Mouse (Mus musculus): ENCODE data around the gene Fam221b.

Fam221b gene

DNA sequence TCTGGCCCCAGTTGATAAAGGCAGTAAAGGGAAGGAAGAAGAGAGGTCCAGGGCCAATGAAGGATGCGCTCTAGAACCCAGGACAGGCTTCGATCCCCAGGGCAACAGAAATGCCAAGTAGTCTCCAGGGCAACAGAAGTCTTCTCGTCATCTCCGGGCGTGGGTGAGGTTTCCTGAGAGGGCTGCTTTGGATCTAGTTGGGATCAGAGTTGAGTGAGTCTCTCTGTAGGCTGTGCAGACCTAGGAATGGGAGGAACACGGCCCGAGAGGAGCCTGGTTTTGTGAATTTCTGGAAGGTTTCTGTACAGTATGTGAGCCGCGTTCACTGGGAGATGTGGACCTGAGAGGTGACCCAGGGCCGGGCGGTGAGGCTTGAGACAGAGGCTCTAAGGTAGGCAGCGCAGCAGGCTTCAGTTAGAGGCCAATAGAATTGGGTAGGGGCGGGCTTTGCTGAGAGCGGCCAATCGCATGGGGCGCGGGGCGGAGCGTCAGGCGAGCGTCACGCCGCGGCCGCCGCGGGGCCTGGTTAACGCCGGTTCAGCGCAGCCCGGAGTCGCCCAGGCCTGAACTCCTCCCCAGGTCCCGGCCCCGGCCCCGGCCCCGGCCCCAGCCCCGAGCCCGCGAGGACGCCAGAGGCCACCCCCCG is at the start of gene Fam221b, which contains the start of gene Tmem8b:
Fam221b (minus strand) TSS at position 364 of the 646 bp plus-strand sequence.
Tmem8b (plus strand) TSS at position 190 of the 646 bp plus-strand sequence.
- peak; percentile 88 for DNase-seq (ENCODE audit: low read depth, low spot score)

DNA sequence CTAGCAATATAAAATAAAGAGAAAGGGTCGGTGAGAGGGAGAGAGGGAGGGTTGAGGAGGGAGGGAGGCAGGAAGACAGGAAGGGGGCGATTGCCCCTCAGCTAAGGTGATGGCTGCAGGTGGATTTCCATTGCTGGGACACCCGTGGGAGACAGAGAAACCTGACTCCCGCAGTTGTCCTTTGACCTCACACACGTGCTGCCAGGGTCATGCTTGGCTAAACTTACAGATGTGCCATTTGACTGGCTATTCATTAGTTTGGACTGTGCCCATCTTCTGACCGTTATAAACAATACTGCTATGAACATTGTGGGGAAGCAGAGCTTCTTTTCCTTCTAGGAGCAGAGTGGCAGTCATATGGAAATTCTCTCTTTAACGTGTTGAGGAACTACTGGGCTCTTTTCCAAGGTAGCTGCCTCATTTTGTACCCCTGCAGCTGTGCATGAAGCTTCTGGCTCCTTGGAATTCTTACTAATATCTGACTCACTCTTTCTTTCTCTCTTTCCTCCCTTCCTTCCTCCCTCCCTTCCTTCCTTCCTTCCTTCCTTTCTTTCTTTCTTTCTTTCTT is 44.8 kb upstream of the Fam221b start:
- no peak for DNase-seq (ENCODE audit: low read depth, low spot score)

DNA sequence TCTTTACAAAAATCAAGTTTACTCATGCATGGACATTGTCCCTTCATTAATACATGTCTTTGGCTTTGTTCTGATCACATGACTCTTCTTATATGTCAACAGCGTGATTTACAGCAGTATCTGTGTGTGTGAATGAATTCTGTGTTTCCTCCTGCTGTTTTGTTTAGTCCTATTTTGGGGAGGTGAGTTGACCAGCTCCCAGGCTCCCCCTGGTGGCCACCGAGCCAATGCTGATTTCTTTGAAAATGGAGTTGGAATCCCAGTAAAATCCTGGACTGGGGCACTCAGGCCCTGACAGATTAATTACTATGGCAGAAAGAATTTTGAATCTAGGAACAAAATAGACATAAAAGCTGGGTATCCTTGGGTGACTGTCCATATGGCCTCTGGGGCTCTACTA is 42.9 kb upstream of the Fam221b start:
- DNase-seq (ENCODE audit: low read depth, low spot score) = peak; percentile 64

DNA sequence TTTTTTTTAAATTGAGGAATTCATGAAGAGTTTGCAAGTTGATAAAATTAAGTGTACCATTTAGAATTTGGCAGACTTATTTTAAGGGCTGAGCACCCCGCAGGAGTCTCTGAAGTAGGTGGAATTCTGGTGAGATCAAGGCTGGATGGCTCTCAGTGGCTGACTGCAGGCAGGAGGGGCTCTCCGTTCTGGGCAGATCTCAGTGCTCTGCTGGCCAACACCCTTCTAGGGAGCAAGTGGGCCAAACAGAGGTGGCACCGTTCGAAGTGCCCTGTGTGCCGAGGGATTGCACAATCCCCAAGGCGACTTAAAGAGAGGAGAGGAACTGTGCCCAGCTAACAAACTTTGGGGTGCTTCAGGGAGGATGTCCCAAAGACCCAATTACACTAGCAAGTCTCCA is 40.9 kb upstream of the Fam221b start, which contains the start of gene Olfr71:
Olfr71 (minus strand) TSS at position 387 of the 400 bp plus-strand sequence.
- DNase-seq (ENCODE audit: low read depth, low spot score) = no peak

DNA sequence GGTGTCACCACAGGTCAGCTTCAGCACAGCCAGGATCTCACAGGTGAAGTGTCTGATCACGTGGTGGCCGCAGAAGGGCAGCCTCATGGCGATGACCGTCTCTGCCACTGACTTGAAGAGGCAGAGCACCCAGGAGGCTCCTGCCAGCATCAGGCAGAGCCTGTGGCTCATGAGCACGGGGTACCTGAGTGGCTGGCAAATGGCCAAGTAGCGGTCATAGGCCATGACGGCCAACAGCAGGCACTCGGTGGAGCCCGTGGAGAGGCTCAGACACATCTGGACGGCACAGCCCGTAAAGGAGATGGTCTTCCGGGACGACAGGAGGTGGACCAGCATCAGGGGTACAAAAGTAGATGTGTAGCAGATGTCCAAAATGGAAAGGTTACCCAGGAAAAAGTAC is 37.0 kb upstream of the Fam221b start:
- no peak for DNase-seq (ENCODE audit: low read depth, low spot score)

DNA sequence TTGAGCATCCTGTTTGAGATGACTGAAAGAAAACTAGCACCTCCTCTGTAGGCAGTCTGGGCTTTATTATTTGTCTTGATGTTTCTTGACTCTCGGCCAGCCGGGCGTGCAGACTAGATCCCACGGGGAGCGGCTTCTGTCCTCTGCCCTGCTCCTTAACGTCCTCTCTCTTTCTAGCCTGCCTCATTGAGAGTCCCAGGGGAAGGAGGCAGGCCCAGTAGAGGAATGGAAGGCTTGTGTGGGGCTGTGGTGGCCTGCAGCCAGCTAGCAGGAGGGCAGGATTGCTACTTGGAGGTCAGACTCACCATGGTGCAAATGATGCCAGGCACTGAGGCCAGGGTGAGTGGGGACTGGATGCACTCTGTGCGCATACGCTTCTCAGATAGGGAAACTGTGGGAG is 34.9 kb upstream of the Fam221b start:
- DNase-seq (ENCODE audit: low read depth, low spot score) = no peak

DNA sequence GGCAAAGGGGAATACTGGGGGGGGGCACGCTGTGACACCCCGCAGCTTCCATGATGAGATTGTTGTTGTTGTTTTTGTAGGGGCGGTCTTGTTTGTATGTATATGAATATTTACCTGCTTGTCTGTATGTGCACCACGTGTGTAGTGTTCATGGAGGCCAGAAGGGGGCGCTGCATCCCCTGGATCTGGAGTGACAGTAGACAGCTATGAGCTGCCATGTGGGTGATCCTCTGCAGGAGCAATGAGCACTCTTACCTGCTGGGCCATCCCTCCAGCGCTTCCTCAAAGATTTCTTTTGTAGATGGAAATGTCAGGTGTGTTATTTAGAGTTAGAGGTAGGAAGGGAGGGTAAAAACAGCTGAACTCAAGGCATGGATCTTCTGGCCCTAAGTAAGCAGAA is 34.5 kb upstream of the Fam221b start:
- DNase-seq (ENCODE audit: low read depth, low spot score) = no peak

DNA sequence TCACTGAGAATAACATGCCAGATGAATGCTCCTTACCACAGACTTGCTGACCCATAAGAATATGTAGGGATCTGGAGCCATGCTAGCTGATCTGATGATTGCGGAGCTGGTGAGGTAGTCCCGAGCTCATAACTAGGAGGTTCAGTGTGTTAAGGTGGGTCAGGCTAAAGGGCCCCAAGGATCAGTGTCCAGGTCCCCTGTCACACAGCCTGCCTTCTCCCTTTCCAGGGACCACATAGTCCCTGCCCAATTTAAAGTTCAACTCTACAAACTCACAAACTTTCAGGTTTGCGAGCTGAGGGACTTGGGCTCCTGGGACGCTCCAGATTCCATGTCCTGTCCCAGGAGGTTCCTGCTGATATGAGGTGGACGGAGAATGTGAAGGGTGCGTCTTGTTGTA is 31.8 kb upstream of the Fam221b start, which contains the start of gene Olfr70:
Olfr70 (minus strand) TSS at position 101 of the 400 bp plus-strand sequence.
- no peak for DNase-seq (ENCODE audit: low read depth, low spot score)

DNA sequence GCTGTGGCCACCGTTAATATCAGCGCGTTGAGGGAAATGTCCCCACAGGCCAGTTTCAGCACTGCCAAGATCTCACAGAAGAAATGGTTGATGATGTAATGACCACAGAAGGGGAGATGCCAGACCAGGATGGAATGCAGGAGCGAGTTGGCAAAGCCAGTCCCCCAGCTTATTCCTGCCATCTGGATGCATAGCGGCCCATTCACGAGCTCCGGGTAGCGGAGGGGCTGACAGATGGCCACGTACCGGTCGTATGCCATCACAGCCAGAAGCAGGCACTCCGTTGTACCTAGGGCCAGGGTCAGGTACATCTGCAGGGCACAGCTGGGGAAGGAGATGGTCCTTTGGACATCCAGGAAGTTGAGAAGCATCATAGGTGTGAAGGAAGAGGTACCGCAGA is 27.6 kb upstream of the Fam221b start:
- DNase-seq (ENCODE audit: low read depth, low spot score) = no peak

DNA sequence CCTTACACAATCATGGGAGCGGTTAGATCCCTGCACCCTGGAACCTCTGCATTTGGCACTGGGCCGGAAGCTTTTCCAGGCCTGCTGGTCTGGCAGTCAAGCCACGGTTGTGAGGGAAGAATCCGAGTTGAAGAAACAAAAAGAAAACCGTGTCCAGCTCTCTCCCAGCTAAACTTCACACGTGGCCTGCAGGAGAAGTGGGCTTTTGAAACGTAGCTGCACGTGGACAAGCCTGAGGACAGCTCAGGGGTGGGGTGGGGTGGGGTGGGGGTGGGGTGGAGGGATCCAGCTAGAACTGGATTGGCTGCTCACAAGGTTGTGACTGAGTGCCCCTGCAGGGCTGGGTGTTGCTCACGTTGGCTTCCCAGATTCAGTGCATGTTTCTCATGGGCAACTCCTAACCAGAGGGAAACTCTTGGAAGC is 26.3 kb upstream of the Fam221b start:
- no peak for DNase-seq (ENCODE audit: low read depth, low spot score)

DNA sequence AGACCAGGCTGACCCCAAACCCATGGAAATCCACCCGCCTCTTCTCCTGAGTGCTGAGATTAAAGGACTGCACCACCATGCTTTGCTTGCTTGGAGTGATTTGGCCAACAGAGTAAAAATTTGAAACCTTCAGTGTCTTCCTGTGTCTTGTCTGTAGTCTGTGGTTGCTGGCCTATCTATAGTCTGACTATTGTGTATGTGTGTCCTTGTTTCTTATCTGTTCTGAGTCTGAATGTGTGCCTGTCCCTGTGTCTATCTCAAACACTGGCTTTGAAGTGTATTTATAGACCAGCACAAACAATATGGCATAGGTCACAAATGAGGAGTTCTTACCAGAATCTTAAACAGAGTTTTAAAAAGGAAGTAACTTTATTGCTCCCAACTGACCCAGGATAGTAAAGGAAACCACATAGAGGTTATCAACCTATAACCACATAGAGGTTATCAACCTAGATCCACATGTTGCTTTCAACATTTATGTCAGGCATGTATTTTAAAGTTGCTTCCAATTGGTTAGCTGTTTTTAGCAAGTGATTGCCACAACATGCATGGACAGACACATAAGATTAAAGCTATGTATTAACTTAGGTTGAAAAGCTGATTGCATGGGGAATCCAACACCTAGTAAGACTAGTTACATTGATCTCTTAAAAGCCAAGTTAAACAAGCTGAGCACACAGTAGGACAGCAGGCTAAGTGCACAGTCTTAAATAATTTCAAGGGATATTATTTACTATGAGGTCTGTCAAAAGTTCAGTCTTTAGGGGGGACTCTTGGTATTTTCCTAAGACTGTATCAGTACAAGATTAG is 25.7 kb upstream of the Fam221b start:
- DNase-seq (ENCODE audit: low read depth, low spot score) = no peak

DNA sequence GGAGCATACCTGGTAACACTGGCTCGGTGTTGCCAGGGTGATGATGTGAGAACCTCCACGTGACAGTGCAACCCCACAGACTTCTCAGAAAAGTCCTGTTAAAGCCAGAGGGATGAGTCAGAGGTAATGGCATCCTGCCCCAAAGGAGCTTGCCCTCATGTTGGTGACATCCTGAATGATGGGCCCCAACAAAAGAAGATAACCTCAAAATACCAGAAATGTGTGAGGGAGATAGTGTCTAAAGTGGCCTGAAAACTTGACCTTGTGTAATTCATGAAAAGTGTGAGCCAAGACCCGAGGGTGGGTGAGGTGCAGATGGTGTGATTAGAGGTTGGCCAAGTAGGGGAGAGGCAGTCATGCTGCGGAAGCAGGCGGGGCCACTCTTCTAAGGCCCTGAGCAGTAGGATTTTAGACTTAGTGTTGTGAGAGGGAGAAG is 24.9 kb upstream of the Fam221b start:
- DNase-seq (ENCODE audit: low read depth, low spot score) = no peak

DNA sequence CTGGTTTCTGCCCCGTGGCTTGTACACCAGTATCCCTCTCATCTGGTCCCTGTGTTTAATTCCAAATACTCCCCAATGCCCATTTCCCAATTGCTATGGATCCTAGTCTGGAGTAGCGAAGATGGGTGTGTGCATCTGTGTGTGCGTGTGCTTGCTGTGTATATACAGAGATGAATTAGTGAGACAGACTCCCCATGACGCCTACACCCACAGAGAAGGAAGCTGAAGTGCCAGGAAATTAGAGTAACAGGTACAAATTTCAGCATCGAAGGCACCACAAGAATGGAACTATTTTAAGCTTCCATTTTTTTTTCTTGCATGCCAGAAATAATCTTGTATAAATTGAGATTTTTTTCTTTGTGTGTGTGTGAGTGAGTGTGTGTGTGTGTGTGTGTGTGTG is 22.1 kb upstream of the Fam221b start:
- DNase-seq (ENCODE audit: low read depth, low spot score) = no peak

DNA sequence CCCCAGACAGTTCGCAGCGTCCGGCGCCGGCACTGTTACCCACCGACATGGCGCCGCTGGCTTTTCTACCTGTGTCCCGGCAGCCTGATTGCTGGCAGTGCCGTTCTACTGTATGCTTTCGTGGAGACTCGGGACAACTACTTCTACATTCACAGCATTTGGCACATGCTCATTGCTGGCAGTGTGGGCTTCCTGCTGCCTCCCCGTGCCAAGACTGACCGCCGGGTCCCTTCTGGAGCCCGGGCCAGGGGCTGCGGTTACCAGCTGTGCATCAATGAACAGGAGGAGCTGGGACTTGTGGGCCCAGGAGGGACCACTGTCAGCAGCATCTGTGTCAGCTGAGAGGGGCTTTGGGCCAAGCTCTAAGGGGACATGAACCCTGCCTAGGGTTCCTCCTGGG is 21.1 kb upstream of the Fam221b start:
- no peak for DNase-seq (ENCODE audit: low read depth, low spot score)

DNA sequence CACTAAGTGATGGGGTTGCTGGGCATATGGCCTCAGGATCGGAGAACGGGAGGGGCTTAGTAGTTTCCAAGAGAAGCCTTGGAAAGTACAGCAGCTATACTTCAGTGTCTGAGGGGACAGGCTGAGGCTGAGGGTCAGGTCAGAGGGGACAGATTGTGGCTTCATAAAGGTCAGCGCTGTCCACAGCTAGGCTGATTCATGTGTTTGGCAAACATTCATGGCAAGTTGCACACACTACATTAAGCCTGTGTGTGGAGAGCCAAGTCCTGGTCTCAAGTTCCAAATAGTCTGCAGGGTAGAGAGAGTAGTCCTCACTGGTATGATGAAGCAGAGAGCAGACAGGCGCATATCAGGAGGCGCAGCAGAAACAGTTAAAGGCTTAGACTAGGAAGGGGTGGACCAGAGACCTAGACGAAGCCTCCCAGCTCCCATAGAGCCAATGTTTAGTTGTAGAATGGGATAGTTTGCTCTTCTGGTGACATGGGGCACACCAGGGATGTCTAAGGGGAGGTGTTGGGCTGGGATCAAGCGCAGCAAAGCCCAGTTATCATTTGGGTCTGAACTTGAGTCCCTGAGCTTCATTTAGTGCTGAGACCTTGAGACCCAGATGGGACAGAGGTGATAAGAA is 10.6 kb upstream of the Fam221b start:
- no peak for DNase-seq (ENCODE audit: low read depth, low spot score)

DNA sequence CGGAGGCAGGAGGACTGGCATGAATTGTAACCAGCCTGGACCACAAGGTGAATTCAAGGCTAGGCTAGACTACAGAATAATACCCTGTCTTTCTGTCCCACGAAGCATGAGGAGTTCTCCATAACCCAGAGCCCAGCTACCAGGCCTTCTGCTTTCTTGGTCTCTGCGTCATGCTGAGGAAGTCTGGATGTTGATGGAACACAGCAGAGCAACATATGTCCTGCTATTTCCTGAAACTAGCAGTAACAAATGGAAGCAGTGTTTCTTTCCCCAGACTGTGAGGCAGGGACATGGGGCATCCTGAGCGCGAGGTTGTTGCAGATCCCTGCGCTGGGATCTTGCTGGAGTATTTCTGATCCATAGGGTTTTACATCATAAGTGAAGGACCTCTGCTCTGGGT is 9.6 kb upstream of the Fam221b start:
- no peak for DNase-seq (ENCODE audit: low read depth, low spot score)

DNA sequence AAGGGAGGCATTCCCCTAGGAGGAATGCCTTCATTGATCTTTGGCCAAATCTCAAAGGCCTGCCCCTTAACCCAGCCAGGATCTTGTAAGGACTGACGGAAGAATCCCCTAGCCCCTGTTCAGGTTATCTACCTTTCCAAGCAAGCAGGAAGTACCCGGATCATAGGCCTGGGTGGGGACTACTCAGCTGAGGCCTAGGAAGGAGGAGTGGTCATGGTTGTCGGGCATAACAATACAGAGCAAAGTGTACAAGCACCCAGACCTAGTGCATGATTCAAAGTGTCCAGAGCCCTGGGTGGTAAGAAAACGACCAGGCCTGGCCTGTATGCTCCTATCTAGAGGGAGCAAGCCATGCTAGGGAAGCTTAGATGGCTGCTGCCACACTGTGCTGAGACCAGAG is 6.7 kb upstream of the Fam221b start:
- no peak for DNase-seq (ENCODE audit: low read depth, low spot score)

DNA sequence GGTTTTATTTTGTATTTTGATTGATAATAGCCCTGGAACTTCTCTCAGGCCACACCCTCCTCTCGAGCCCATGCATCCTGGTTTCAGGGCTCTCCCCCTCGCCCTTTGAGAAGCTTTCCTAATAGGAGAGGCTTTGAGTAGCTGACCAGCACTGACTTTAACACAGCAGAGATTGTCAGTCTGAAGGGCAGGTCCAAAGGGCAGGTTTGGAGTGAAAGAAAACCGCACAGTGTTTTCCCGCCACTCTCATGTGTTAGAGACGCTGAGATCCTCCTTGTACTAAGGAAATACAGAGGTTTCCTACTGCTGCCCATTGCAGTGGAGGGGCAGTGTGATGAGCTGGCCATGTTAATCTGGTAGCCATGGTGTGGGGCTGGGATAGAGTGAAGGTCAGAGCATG is 6.0 kb upstream of the Fam221b start:
- DNase-seq (ENCODE audit: low read depth, low spot score) = no peak

DNA sequence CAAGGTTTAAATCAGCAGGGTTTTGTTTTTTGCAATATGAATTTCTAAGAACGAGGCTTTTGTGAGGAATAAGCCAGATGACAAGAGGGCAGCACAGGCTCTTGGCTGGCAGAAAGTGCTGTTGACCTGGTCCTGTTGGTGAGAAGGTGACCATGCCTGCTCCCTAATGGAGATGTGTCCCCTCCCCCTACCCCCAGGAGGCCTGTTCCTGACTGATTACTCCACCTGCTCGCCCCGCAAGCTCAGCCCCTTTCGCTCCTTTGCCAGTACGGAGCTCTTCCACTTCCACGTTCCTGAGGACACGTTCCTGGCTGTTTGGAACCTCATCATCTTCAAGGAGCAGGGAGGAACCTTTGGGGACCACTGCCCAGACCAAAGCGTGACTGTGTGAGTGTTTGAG is 4.8 kb upstream of the Fam221b start:
- no peak for DNase-seq (ENCODE audit: low read depth, low spot score)

DNA sequence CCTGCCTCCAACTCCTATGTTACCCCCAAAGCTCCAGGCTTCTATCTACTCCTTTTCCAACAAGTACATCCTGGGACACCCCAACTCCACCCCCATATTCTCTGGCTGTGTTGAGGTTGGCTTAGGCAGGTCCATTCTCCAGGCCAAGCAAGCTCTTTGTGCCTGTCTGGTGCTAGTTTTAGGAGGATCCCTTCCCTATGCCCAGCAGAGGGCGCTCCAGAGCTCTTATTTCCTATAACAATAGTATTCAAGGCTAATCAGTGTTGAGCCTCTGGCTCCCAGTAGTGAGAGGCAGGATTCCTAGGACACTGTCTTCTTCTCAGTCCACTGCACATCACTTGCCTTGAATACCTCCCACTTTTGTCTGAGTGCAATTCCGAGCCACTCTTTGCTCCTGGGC is 3.1 kb upstream of the Fam221b start:
- DNase-seq (ENCODE audit: low read depth, low spot score) = peak; percentile 77

DNA sequence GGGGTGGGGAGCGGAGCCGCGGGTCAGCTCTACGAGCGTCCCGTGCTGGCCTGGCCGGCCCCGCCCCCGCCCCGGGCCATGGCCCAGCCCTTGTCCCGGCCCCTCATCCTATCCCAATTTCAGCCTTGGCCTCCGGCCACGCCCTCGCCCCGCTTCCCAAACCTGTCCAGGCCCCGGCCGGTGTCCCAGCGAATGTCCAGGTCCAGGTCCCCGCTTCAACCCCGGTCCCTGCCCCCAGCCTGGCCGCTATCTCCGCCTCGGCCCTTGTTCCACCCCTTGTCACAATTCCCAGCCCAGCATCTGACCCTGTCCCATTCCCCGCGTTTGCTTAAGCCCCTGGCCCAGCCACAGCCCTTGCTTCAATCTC is 466 bp upstream of the Fam221b start:
- no peak for DNase-seq (ENCODE audit: low read depth, low spot score)

DNA sequence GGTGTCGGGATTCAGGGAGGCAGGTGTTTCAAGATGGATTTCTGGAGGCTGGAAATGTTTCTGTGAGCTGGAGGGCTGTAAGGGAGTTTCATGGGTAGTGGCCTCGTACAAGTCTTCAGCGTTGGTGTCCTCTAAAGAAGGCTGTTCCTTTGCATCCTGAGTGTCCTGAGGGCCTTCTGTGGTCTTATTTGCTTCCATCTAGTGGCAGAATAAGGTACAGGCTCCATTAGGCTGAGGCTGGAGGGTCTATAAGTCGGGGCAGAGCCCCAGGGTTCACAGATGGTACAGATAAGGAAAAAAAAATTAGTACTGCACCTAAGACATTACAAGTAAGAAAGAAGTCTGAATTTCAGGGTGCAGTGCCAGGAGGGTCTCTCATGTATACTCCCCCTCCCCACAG is 2.5 kb downstream of the Fam221b start:
- DNase-seq (ENCODE audit: low read depth, low spot score) = no peak
